Mouse (Mus musculus) spleen, postnatal 4 days (tissue): ENCODE measurements around the gene Fam173b.

Experiments
- DNase-seq, 2 experiments: peaks; one replicate each; pipeline ENCODE4 v3.0.0; 2022; ENCODE audit warnings: low spot score in 2 of 2

The Fam173b gene

DNA sequence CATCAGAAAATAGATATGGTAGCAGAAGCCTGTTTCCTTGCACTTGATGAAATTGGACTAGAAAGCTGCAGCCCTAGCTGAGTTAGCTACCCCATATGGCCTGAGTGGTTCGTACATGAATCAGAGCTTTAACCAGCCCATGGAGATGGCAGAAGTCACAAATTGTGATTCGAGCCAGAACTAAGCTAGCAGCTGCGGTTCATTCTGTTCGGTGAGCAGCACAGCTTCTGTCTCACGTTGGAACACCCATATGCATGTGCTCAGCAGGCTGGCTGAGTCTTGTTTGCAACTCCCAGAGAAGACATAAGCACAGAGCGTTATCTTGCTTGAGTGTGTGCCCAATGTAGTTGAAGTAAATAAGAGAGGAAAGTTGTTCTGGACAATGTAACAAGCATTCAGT is 32.9 kb downstream of the Fam173b start:
- DNase-seq: no peak

- DNase-seq: no peak
Measured at GRCm38 (mm10) chr15:31636091-31636595, 34.5 kb downstream of the Fam173b start.

- DNase-seq: no peak
Measured at GRCm38 (mm10) chr15:31647225-31647624, 45.6 kb downstream of the Fam173b start.

DNA sequence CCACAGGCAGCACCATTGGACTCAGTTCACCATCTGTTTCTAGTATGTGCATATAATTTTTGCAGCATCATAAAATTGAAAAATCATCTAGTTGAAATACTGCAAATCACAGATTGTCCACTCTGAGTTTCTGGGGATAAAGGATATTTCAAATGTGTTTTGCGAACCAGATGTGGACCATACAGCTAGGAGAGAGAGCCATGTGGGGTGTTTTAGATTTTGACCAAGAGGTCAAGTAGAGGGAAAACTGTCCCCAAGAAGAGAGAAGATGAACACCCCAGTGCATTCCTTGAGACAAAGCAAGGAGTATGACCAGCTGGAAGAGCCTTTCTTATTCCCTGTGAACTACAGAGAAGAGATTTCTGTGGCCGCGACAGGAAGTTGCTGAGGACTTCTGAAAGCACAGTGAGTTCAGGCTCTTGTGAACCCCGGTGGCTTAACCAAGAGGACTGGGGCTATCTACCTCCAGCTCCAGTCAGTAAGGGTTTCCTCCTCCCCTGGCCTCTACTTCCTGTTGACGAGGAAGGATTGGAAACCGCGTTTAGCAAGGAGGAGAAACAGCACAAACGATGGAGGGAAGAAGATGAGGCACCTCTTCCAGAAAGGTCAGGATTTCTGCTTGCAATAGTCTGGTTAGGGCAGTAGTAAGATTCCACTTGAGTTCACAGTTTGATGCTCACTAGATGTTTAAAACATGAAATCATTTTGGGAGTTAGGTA is 46.4 kb downstream of the Fam173b start:
- no peak for DNase-seq

GRCm38 (mm10) chr15:31649691-31650090 is 48.0 kb downstream of the Fam173b start:
- DNase-seq: no peak

DNA sequence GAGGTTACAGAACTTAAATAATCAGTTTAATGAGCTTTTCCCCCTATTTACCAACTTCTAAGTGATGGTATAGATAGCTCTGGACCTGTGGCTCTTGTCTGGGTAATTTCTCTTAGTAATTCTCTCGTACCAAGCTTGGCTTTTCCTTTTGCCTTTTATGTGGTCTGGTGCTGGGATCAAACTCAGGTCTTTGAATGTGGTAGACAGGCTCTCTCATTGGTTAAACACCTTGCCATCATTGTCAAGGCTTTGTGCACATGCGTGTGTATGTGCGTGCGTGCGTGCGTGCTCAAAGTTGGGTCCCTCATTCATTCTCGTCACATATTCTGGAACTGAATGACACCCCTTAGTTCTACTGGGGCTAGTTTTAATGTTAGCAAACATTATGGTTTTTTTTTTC is 49.2 kb downstream of the Fam173b start:
- DNase-seq: no peak

- DNase-seq: no peak
Measured at GRCm38 (mm10) chr15:31660133-31660795, 58.6 kb downstream of the Fam173b start.

DNA sequence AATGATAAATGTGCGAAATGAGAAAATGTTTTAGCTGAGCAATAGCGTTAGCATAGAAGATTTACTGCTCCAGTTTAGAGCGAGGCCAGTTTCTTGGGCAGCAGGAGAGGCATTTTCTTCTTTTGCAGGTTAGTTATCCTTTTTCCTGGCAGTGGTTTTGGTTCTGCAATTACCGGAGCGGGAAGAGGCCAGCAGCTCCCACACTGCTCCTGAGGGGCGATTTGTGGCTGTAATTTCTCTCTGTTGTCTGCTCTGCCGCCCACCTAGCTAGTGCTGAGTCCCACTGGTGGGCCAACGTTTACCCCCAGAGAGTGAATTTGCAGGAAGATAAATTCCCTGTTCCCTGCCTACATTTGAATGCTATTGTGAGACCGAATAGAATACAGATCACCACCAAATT is 59.2 kb downstream of the Fam173b start:
- DNase-seq: no peak

DNA sequence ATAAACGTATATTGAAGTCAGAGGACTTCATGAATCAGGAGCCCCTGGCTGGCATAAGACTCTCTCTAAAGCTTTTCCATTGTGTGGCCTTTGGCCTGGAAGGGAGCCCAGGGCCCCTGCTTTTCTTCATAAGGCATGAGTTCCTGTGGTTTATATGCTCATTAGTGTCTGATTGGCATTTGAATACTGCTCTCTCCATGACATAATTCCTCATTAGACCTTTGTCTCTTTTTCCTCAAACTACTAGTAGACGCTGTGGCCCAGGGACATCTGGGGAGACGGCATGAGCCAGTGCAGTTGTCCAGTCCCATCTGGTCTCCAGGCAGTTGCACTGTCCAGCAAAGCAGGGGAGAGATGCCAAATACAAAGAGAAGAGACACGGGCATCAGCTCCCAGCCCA is 60.1 kb downstream of the Fam173b start:
- no peak for DNase-seq

DNA sequence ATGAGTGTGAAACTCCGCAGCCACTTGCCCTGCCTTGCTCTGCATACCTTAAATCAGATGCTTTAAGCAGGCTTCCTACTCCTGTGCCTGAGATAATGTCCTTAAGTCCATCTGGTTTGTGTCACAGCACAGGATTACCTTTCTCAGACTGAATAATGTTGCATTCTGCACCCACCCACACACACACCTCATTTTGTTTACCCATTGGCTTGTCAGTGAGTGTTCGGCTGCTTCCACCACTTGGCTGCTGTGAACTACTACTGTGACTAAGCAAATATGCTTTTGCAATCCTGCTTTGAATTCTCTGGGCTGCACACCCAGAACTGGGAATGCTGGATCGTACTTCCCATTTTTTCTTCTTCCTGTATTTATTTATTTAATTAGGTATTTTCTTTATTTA is 61.4 kb downstream of the Fam173b start:
- DNase-seq: no peak
